Mouse (Mus musculus): ENCODE results near the gene Plod2.

DNA sequence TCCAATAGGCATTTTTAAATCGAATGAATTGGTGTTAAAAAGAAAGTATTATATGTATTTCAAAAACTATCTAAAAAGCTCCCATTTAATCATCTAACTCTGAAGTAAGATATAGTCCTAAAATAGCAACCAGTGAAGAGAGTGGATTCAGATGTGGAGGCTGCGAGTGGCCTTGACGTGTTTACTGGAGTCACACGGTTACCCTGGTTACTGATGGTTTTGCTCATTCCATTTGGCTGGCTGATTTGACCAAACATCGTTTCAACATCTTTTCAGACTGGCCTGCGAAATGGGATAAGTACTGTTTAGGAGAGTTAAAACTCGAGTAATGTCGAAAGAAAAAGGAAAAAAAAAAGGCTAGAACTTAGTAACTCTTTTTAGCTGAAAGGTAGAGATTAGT is 71.2 kb downstream of the Plod2 start:
- TF ChIP-seq JUND (conservative IDR thresholded peaks at IDR 0.05; ENCODE audit: low read depth, low read length), result no peak
- no peak for TF ChIP-seq ELF1 (IDR thresholded peaks at IDR 0.05; ENCODE audit: low read depth, low read length)

Measured in CH12.LX (cell line).